Mouse (Mus musculus) kidney, embryonic 16.5 days (tissue): ENCODE data around the gene Ranbp10. TPM values are rescaled to one million over a fixed set of nuclear protein-coding genes. Genes with fewer than 3 reads are reported as not detected.

Source experiments
- ATAC-seq: fragments of 200-750 bp; cut with Nextera tagmentation; 2 replicates; pipeline ENCODE4 v1.8.0; 2017; ENCODE audit warnings: moderate TSS enrichment; ENCODE audit not compliant: low FRiP score, low TSS enrichment
- H3K27ac ChIP-seq: fragments of 300-500 bp; sonication (generic); 2 replicates; pipeline ENCODE4 v1.5.1; 2014; ENCODE audit warnings: low read length
- H3K27me3 ChIP-seq: fragments of 300-500 bp; sonication (generic); 2 replicates; pipeline ENCODE4 v1.6.1; 2014; ENCODE audit warnings: low read length, control low read depth, mixed read lengths; ENCODE audit not compliant: insufficient read depth
- H3K36me3 ChIP-seq: fragments of 300-500 bp; sonication (generic); 2 replicates; pipeline ENCODE4 v1.6.1; 2014; ENCODE audit warnings: low read length, control low read depth, mixed read lengths; ENCODE audit not compliant: insufficient read depth
- H3K4me1 ChIP-seq: fragments of 300-500 bp; sonication (generic); 2 replicates; pipeline ENCODE4 v1.6.1; 2014; ENCODE audit warnings: low read length, control low read depth, mixed read lengths; ENCODE audit not compliant: insufficient read depth
- H3K4me2 ChIP-seq: fragments of 300-500 bp; sonication (generic); replicated peaks from 2 replicates; pipeline ENCODE4 v1.6.1; 2014; ENCODE audit warnings: low read depth, low read length
- H3K4me3 ChIP-seq: fragments of 300-500 bp; sonication (generic); 2 replicates; pipeline ENCODE4 v1.5.1; 2014; ENCODE audit warnings: mild to moderate bottlenecking, low read length
- H3K9ac ChIP-seq: fragments of 300-500 bp; sonication (generic); replicated peaks from 2 replicates; pipeline ENCODE4 v1.6.1; 2014; ENCODE audit warnings: low read length
- H3K9me3 ChIP-seq: fragments of 300-500 bp; sonication (generic); 2 replicates; pipeline ENCODE4 v1.6.1; 2016; ENCODE audit warnings: low read length, control low read depth
- WGBS: fragments of 180-500 bp; shearing (Covaris S2); extraction: QIAGEN DNeasy Blood & Tissue Kit; methylation state at CpG from one replicate; pipeline ENCODE4 v1.1.7; 2014; 5-methylcytosine and 5-hydroxymethylcytosine counted together
- polyA plus RNA-seq: library from polyadenylated mRNA; unstranded; fragments of >200 nt; fragmentation: Nextera tagmentation; extraction: Ambion mirVana; gene quantifications from 2 replicates; pipeline ENCODE4 v1.2.1, GENCODE M21; 2015

Ranbp10 gene
- polyA plus RNA-seq, 1 experiment from 2014 or later: 10.7 TPM

GRCm38 (mm10) chr8:105811543-105811942 lies 15.6 kb downstream of the Ranbp10 start:
- H3K4me1 ChIP-seq: peaks cover 7% of the 10 kb centered on the region; the same call in 1 of the 2 replicates
- H3K36me3 ChIP-seq: no peaks in the 10 kb centered on the region; the same call in 1 of the 2 replicates
- no peaks in the 10 kb centered on the region for H3K9me3 ChIP-seq
- no peak for ATAC-seq
- no peak overlapping the region for H3K4me3 ChIP-seq
- H3K4me2 ChIP-seq: no peak overlapping the region
- WGBS: 83% methylated on average over 3 of the region's 3 CpGs
- H3K9ac ChIP-seq: no peak overlapping the region
- H3K27me3 ChIP-seq: no peaks in the 10 kb centered on the region
- no peak overlapping the region for H3K27ac ChIP-seq

DNA sequence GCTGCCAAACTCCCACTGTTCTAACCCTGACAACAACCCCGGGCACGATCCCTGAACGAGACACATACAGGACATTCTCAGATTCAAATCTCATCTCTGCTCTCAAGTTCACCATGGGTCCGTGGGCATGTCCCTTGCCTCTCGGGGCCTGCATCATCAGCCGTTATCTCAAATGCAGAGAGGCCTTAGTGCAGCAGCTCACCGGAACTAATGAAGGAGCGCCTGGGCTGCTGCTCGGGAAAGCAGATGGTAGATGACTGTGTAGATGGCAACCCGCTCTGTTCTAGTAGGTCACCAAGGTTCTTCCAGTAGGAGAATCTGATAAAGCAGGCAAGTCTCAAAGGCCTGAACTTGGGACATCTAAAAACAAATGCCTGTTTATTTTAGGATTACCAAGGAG lies 16.1 kb downstream of the Ranbp10 start:
- Histone ChIP-seq H3K4me3 (no peak overlapping the region), H3K27ac (no peak overlapping the region), H3K9ac (no peak overlapping the region), H3K27me3 (no peaks in the 10 kb centered on the region), H3K9me3 (no peaks in the 10 kb centered on the region), H3K4me2 (no peak overlapping the region), H3K36me3 (no peaks in the 10 kb centered on the region; the same call in 1 of the 2 replicates), H3K4me1 (peaks cover 7% of the 10 kb centered on the region; the same call in 1 of the 2 replicates)
- ATAC-seq: no peak
- WGBS: 79% methylated on average over 10 of the region's 10 CpGs

DNA sequence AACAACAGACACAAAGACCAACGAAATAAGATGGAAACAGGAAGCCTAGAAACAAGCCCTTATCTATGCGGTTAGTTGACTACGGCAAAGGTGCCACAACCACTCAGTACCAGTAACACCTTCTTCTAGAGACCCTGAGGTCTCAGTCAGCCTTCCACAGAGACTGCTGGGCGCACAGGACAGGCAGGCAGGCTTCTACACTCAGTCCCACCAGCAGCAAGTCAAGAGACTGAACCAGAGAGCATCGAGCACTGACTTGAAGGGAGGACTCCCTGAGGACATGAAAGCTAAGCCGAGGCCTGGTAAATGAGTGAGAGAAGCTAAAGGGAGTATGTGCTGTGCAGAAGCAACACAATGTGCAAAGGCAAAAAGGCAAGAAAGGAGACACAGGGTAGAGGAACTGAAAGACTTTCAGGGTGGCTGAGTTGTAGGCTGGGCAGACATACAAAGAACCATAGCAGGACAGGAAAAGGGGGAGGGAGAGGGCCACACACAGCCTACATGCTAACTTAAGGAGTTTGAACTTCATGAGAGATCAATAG lies 16.8 kb downstream of the Ranbp10 start:
- no peak overlapping the region for H3K27ac ChIP-seq

GRCm38 (mm10) chr8:105808480-105808879 lies 18.7 kb downstream of the Ranbp10 start:
- H3K4me3 ChIP-seq: no peak overlapping the region
- ATAC-seq: no peak
- H3K27ac ChIP-seq: no peak overlapping the region
- 95% methylated on average over 2 of the region's 2 CpGs for WGBS
- H3K4me2 ChIP-seq: no peak overlapping the region
- H3K9ac ChIP-seq: no peak overlapping the region
- H3K27me3 ChIP-seq: no peaks in the 10 kb centered on the region
- peaks cover 9% of the 10 kb centered on the region; the same call in 1 of the 2 replicates for H3K36me3 ChIP-seq
- no peaks in the 10 kb centered on the region for H3K9me3 ChIP-seq
- peaks cover 7% of the 10 kb centered on the region; the same call in 1 of the 2 replicates for H3K4me1 ChIP-seq

More for the DNA sequence above, 16.8 kb downstream of the Ranbp10 start:
- Histone ChIP-seq H3K4me2 (no peak overlapping the region), H3K9me3 (no peaks in the 10 kb centered on the region), H3K4me3 (no peak overlapping the region), H3K36me3 (peaks cover under 1% of the 10 kb centered on the region; the same call in 1 of the 2 replicates), H3K27me3 (no peaks in the 10 kb centered on the region), H3K4me1 (peaks cover 7% of the 10 kb centered on the region; the same call in 1 of the 2 replicates), H3K9ac (no peak overlapping the region)
- ATAC-seq: no peak
- WGBS: 86% methylated on average over 6 of the region's 6 CpGs

GRCm38 (mm10) chr8:105807766-105808165 lies 19.4 kb downstream of the Ranbp10 start:
- Histone ChIP-seq H3K4me2 (no peak overlapping the region), H3K4me3 (no peak overlapping the region), H3K4me1 (peaks cover 7% of the 10 kb centered on the region; the same call in 1 of the 2 replicates), H3K36me3 (peaks cover 9% of the 10 kb centered on the region; the same call in 1 of the 2 replicates), H3K27ac (no peak overlapping the region), H3K9ac (no peak overlapping the region), H3K9me3 (no peaks in the 10 kb centered on the region), H3K27me3 (no peaks in the 10 kb centered on the region)
- 72% methylated on average over 5 of the region's 5 CpGs for WGBS
- ATAC-seq: no peak

GRCm38 (mm10) chr8:105805964-105806363 lies 21.2 kb downstream of the Ranbp10 start:
- Histone ChIP-seq H3K4me3 (no peak overlapping the region), H3K9me3 (no peaks in the 10 kb centered on the region), H3K27ac (no peak overlapping the region), H3K4me2 (no peak overlapping the region), H3K36me3 (peaks cover 9% of the 10 kb centered on the region; the same call in 1 of the 2 replicates), H3K27me3 (no peaks in the 10 kb centered on the region), H3K9ac (no peak overlapping the region), H3K4me1 (peaks cover 7% of the 10 kb centered on the region; the same call in 1 of the 2 replicates)
- WGBS: 51% methylated on average over 1 of the region's 1 CpGs
- no peak for ATAC-seq

- peaks cover 7% of the 10 kb centered on the region; the same call in 1 of the 2 replicates for H3K4me1 ChIP-seq
- H3K4me2 ChIP-seq: no peak overlapping the region
- H3K9me3 ChIP-seq: no peaks in the 10 kb centered on the region
- H3K9ac ChIP-seq: no peak overlapping the region
- H3K36me3 ChIP-seq: 0 out of 2 replicates have a peak, but pooled peaks cover 9% of the 10 kb centered on the region
- 0 out of 2 replicates have a peak overlapping the region, but pooled peaks have one; percentile 13 for H3K27ac ChIP-seq
- no peak for ATAC-seq
- no peak overlapping the region for H3K4me3 ChIP-seq
- H3K27me3 ChIP-seq: no peaks in the 10 kb centered on the region
- 77% methylated on average over 3 of the region's 3 CpGs for WGBS
These were observed 21.8 kb downstream of the Ranbp10 start for GRCm38 (mm10) chr8:105805346-105805745.

GRCm38 (mm10) chr8:105804797-105805196 lies 22.4 kb downstream of the Ranbp10 start:
- peak; percentile 74; the same call in 1 of the 2 replicates for ATAC-seq
- no peak overlapping the region for H3K27ac ChIP-seq
- H3K9ac ChIP-seq: no peak overlapping the region
- peaks cover 7% of the 10 kb centered on the region; the same call in 1 of the 2 replicates for H3K4me1 ChIP-seq
- H3K36me3 ChIP-seq: 0 out of 2 replicates have a peak, but pooled peaks cover 9% of the 10 kb centered on the region
- H3K4me3 ChIP-seq: no peak overlapping the region
- no peak overlapping the region for H3K4me2 ChIP-seq
- H3K9me3 ChIP-seq: no peaks in the 10 kb centered on the region
- H3K27me3 ChIP-seq: no peaks in the 10 kb centered on the region
- WGBS: 74% methylated on average over 7 of the region's 7 CpGs

- peaks cover 14% of the 10 kb centered on the region for H3K4me1 ChIP-seq
- no peak overlapping the region for H3K4me2 ChIP-seq
- no peak for ATAC-seq
- H3K4me3 ChIP-seq: no peak overlapping the region
- H3K27ac ChIP-seq: no peak overlapping the region
- 0 out of 2 replicates have a peak, but pooled peaks cover 9% of the 10 kb centered on the region for H3K36me3 ChIP-seq
- H3K27me3 ChIP-seq: no peaks in the 10 kb centered on the region
- 94% methylated on average over 6 of the region's 6 CpGs for whole genome bisulfite sequencing
- no peaks in the 10 kb centered on the region for H3K9me3 ChIP-seq
- no peak overlapping the region for H3K9ac ChIP-seq
These were observed 25.8 kb downstream of the Ranbp10 start for GRCm38 (mm10) chr8:105801153-105801904.
